Mouse (Mus musculus) mesoderm, embryonic 11.5 days (tissue): ENCODE measurements around the gene Mospd1.

Source experiments
- DNase-seq: peaks from one replicate; pipeline ENCODE4 v3.0.0-alpha.2; 2012; ENCODE audit warnings: low read depth, low spot score

Mospd1 gene

GRCm38 (mm10) chrX:53370366-53370740 is at the start of gene Mospd1:
Gene Mospd1, minus strand, starts transcription at chrX:53370502.
- peak; percentile 84 for DNase-seq

- no peak for DNase-seq
Observed at GRCm38 (mm10) chrX:53386362-53386761, 16.1 kb upstream of the Mospd1 start.

GRCm38 (mm10) chrX:53383122-53383521 is 12.8 kb upstream of the Mospd1 start:
- no peak for DNase-seq

- DNase-seq = peak; percentile 53
Observed at GRCm38 (mm10) chrX:53369534-53370365, 552 bp downstream of the Mospd1 start.

- DNase-seq = no peak
Observed at GRCm38 (mm10) chrX:53364668-53365383, 5.5 kb downstream of the Mospd1 start.

- DNase-seq = no peak
Observed at GRCm38 (mm10) chrX:53348374-53348773, 21.9 kb downstream of the Mospd1 start.

GRCm38 (mm10) chrX:53341531-53341930 is 28.8 kb downstream of the Mospd1 start:
- peak; percentile 45 for DNase-seq

GRCm38 (mm10) chrX:53337355-53337754 is 32.9 kb downstream of the Mospd1 start:
- DNase-seq = no peak

- no peak for DNase-seq
Observed at GRCm38 (mm10) chrX:53330396-53330795, 39.9 kb downstream of the Mospd1 start.

GRCm38 (mm10) chrX:53321111-53321510 is 49.2 kb downstream of the Mospd1 start:
- no peak for DNase-seq

- DNase-seq = no peak
Observed at GRCm38 (mm10) chrX:53320564-53320963, 49.7 kb downstream of the Mospd1 start.
